Mouse (Mus musculus): ENCODE data around the gene Samd7. TPM values are rescaled to one million over a fixed set of nuclear protein-coding genes. Genes with fewer than 3 reads are reported as not detected.
A peak's percentile ranks its signal among the peaks of the same experiment; 100 is the strongest.

Samd7 gene
- polyA plus RNA-seq, 1 experiment from 2014 or later, result not detected

DNA sequence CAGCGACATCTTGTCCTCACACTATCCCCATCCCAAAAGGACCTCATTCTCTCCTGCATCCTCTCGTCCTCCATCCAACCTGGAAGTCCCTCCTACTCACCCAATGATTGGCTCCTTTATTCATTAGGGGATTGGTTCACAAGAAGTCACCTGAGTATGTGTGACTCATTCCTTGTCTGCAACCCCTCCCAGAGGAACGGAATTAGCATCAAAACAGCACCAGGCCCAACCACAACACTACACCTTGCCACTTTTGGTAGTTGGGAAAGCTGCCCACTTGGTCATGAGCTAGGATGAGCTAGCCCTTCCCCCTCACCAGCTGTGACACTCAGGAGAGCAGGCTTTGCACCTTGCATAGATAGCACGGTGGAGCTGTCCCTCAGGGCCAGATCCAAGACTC is 24.1 kb upstream of the Samd7 start:
- no peaks in the 10 kb centered on the region for H3K9me3 ChIP-seq (ENCODE audit: control insufficient read depth, low read length)
- DNase-seq (ENCODE audit: low spot score) (no peak), ATAC-seq (ENCODE audit: low FRiP score) (no peak)
- H3K27ac ChIP-seq, result no peak overlapping the region
- 88% methylated on average over 4 of the region's 4 CpGs for WGBS
- H3K36me3 ChIP-seq (replicated peaks; ENCODE audit: control insufficient read depth, insufficient read depth), result no peaks in the 10 kb centered on the region
- H3K4me2 ChIP-seq (replicated peaks), result no peak overlapping the region
- H3K9ac ChIP-seq, result no peak overlapping the region
- no peaks in the 10 kb centered on the region for H3K4me1 ChIP-seq (replicated peaks; ENCODE audit: control insufficient read depth, insufficient read depth, low read length)
- no peak overlapping the region for H3K4me3 ChIP-seq (replicated peaks; ENCODE audit: low read length)
- H3K27me3 ChIP-seq (ENCODE audit: control insufficient read depth, insufficient read depth, low read length), result no peaks in the 10 kb centered on the region

DNA sequence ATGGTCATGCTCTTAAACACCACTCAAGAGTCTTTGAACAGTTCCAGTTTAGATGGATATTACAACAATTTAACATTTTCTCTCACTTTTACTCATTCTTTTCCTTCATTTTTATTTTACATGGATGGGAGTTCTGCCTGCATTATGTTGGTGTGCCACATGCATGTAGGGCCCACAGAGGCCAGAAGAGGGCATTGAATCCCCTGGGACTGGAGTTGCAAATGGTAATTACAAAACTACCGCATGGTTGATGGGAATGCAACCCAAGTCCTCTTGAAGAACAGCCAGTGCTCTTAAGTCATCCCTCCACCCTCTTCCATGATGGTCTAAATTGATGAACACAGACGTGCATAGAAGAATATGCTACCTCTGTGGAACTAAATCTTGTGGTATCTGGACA is 23.6 kb upstream of the Samd7 start:
- Histone ChIP-seq H3K4me2 (replicated peaks) (no peak overlapping the region), H3K9me3 (ENCODE audit: control insufficient read depth, low read length) (no peaks in the 10 kb centered on the region), H3K36me3 (replicated peaks; ENCODE audit: control insufficient read depth, insufficient read depth) (no peaks in the 10 kb centered on the region), H3K9ac (no peak overlapping the region), H3K27me3 (ENCODE audit: control insufficient read depth, insufficient read depth, low read length) (no peaks in the 10 kb centered on the region), H3K27ac (no peak overlapping the region), H3K4me1 (replicated peaks; ENCODE audit: control insufficient read depth, insufficient read depth, low read length) (no peaks in the 10 kb centered on the region), H3K4me3 (replicated peaks; ENCODE audit: low read length) (no peak overlapping the region)
- ATAC-seq (ENCODE audit: low FRiP score), result no peak
- DNase-seq (ENCODE audit: low spot score), result no peak
- 88% methylated on average over 2 of the region's 2 CpGs for WGBS

DNA sequence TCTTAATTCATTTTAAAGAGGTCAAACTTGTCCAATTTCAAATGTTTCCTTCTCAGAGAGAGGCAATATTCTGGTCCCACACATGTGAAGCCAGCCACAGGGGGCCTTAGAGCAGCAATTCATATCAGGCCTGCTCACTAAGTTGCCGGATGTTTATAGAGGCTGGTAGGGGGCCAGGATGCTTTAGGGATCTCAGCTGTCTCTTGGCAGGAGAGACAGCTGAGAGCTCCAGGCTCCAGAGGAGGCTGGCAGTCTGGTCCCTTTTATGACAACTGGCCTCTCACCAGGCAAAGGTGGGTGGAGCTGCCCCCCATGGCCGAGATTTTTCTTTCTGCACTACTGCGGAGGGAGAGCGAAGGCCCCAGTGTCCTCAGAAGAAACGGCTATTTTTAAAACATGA is 22.9 kb upstream of the Samd7 start:
- no peak overlapping the region for H3K4me2 ChIP-seq (replicated peaks)
- H3K4me3 ChIP-seq (replicated peaks; ENCODE audit: low read length), result no peak overlapping the region
- no peaks in the 10 kb centered on the region for H3K4me1 ChIP-seq (replicated peaks; ENCODE audit: control insufficient read depth, insufficient read depth, low read length)
- WGBS, result 50% methylated on average over 5 of the region's 5 CpGs
- no peak for DNase-seq (ENCODE audit: low spot score)
- ATAC-seq (ENCODE audit: low FRiP score), result no peak; the same call in 1 of the 2 replicates
- no peak overlapping the region for H3K27ac ChIP-seq
- no peaks in the 10 kb centered on the region for H3K9me3 ChIP-seq (ENCODE audit: control insufficient read depth, low read length)
- no peaks in the 10 kb centered on the region for H3K27me3 ChIP-seq (ENCODE audit: control insufficient read depth, insufficient read depth, low read length)
- no peaks in the 10 kb centered on the region for H3K36me3 ChIP-seq (replicated peaks; ENCODE audit: control insufficient read depth, insufficient read depth)
- H3K9ac ChIP-seq, result no peak overlapping the region

DNA sequence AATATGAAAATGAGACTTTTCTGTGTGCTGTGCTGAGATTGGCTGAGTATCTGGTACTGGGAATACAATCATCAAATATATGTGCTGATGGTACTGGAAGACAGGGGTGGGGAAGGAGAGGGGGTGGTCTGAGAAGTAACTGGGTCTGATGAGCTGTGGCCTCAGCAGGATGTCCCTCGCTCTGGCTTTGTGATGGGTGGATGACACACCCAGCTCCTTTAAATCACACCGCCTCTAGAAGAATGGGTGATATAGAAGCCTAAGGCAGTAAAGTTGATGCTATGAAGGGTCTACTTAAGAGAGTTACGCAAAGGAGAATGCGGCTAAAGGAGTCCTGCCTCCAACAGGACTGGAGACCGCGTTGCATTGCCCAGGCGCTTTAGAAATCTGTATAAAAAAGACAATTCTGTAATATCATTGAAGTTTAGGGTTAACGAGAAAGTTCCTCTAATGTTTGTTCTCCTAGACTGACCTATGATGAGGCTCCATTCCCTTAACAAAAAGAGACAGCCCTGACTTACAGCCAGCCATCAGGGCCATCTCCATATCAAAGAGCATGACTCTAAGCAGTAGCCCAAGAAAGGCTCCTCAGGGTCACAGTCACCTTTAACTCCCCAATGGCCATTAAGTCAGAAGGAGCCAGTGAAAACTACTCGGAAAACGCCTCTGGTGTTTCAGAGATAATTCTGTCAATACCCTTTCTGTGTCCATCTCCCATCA is 21.8 kb upstream of the Samd7 start:
- DNase-seq (ENCODE audit: low spot score), result no peak

DNA sequence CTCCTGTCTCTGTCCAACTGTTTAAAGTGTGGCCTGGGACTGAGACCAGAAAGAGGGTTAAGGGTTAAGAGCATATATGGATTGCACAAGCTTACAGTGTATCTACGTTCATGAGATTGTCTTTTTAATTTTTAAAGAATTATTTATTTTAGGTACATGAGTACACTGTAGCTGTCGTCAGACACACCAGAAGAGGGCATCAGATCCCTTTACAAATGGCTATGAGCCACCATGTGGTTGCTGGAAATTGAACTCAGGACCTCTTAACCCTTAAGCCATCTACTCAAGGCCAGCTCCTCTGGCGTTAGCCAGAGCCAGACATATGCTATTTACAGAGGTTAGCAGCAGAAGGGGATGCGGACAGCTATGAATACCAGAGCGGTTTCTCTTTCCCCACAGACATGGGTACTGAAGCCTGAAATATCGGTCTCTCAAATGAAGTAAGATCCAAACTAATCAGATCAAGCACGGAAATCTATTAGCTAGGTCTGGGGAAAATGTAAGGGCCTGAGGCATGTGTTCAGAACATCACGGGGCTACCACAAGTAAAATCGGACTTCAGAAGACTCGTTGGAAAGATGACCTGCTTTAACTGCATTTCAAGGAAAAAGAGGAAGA is 21.1 kb upstream of the Samd7 start:
- Histone ChIP-seq H3K4me3 (replicated peaks; ENCODE audit: low read length) (no peak overlapping the region), H3K4me2 (replicated peaks) (no peak overlapping the region), H3K27me3 (ENCODE audit: control insufficient read depth, insufficient read depth, low read length) (no peaks in the 10 kb centered on the region), H3K9me3 (ENCODE audit: control insufficient read depth, low read length) (no peaks in the 10 kb centered on the region), H3K9ac (no peak overlapping the region), H3K36me3 (replicated peaks; ENCODE audit: control insufficient read depth, insufficient read depth) (no peaks in the 10 kb centered on the region), H3K27ac (no peak overlapping the region), H3K4me1 (replicated peaks; ENCODE audit: control insufficient read depth, insufficient read depth, low read length) (no peaks in the 10 kb centered on the region)
- WGBS, result 84% methylated on average over 10 of the region's 10 CpGs
- ATAC-seq (ENCODE audit: low FRiP score) (no peak), DNase-seq (ENCODE audit: low spot score) (no peak)

More for the DNA sequence above, 21.8 kb upstream of the Samd7 start:
- H3K36me3 ChIP-seq (replicated peaks; ENCODE audit: control insufficient read depth, insufficient read depth), result no peaks in the 10 kb centered on the region
- no peak overlapping the region for H3K4me2 ChIP-seq (replicated peaks)
- no peaks in the 10 kb centered on the region for H3K9me3 ChIP-seq (ENCODE audit: control insufficient read depth, low read length)
- no peak overlapping the region for H3K9ac ChIP-seq
- ATAC-seq (ENCODE audit: low FRiP score), result no peak
- no peak overlapping the region for H3K27ac ChIP-seq
- H3K4me3 ChIP-seq (replicated peaks; ENCODE audit: low read length), result no peak overlapping the region
- 51% methylated on average over 10 of the region's 10 CpGs for WGBS
- no peaks in the 10 kb centered on the region for H3K27me3 ChIP-seq (ENCODE audit: control insufficient read depth, insufficient read depth, low read length)
- H3K4me1 ChIP-seq (replicated peaks; ENCODE audit: control insufficient read depth, insufficient read depth, low read length), result no peaks in the 10 kb centered on the region

DNA sequence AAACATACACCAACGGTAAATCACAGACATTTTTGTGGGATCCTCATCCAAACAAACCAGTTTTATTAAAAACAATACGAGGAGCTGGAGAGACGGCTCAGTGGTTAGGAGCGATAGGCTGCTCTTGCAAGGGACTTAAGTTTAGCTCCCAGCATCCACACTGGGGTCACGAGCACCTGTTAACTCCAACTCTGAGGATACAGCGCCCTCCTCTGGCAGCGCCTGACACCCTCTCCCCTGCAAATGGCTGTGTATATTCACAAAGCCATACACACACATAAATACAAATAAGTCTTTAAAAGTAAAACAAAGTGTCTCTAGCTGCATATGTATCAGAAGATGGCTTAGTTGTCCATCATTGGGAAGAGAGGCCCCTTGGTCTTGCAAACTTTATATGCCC is 20.6 kb upstream of the Samd7 start:
- H3K4me1 ChIP-seq (replicated peaks; ENCODE audit: control insufficient read depth, insufficient read depth, low read length), result no peaks in the 10 kb centered on the region
- no peaks in the 10 kb centered on the region for H3K36me3 ChIP-seq (replicated peaks; ENCODE audit: control insufficient read depth, insufficient read depth)
- 83% methylated on average over 7 of the region's 7 CpGs for WGBS
- no peaks in the 10 kb centered on the region for H3K9me3 ChIP-seq (ENCODE audit: control insufficient read depth, low read length)
- H3K4me3 ChIP-seq (replicated peaks; ENCODE audit: low read length), result no peak overlapping the region
- ATAC-seq (ENCODE audit: low FRiP score) (no peak), DNase-seq (ENCODE audit: low spot score) (no peak)
- H3K9ac ChIP-seq, result no peak overlapping the region
- no peaks in the 10 kb centered on the region for H3K27me3 ChIP-seq (ENCODE audit: control insufficient read depth, insufficient read depth, low read length)
- no peak overlapping the region for H3K4me2 ChIP-seq (replicated peaks)
- no peak overlapping the region for H3K27ac ChIP-seq

DNA sequence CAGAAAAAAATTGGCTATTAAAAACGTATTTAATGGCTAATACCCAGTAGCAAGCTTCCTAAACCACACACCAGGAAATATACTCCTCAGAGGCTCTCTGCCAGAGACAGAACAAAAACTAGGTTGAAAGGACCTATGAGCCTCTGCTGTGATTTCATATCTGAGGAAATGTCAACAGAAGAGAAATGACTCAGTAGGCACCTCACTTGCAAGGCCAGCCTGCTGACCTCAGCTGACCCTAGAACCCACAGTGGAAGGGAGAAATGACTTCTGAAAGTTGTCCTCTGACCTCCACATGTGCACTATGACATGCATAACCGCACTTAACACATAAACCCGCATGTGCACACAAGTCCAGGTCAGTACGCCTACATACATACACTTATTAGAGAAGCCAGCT is 18.9 kb upstream of the Samd7 start:
- Histone ChIP-seq H3K4me3 (replicated peaks; ENCODE audit: low read length) (no peak overlapping the region), H3K27ac (no peak overlapping the region), H3K9ac (no peak overlapping the region)

DNA sequence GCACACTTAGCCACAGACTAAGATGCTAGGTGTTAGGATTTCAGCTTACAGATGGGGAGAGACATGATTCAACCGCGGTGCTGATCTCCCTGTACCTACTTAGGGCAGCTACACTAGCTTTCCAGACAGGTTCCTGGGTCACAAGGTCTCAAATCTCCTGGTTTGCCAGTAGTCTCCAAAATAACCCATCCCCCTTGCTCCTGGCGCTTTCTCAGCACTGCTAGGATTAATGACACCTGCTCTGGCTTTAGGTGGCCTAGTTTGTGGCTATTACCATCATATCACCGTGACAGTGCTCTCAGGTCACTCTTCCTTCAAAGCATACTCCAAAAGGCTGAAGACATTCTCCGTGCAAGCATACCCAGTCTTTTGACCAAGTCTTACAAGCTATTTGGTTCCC is 17.0 kb upstream of the Samd7 start:
- no peak overlapping the region for H3K4me2 ChIP-seq (replicated peaks)
- H3K27me3 ChIP-seq (ENCODE audit: control insufficient read depth, insufficient read depth, low read length), result no peaks in the 10 kb centered on the region
- no peak overlapping the region for H3K4me3 ChIP-seq (replicated peaks; ENCODE audit: low read length)
- WGBS, result 91% methylated on average over 5 of the region's 5 CpGs
- H3K9ac ChIP-seq, result no peak overlapping the region
- no peaks in the 10 kb centered on the region for H3K4me1 ChIP-seq (replicated peaks; ENCODE audit: control insufficient read depth, insufficient read depth, low read length)
- ATAC-seq (ENCODE audit: low FRiP score), result no peak
- no peak for DNase-seq (ENCODE audit: low spot score)
- no peak overlapping the region for H3K27ac ChIP-seq
- no peaks in the 10 kb centered on the region for H3K9me3 ChIP-seq (ENCODE audit: control insufficient read depth, low read length)
- no peaks in the 10 kb centered on the region for H3K36me3 ChIP-seq (replicated peaks; ENCODE audit: control insufficient read depth, insufficient read depth)

More for the DNA sequence above, 18.9 kb upstream of the Samd7 start:
- no peaks in the 10 kb centered on the region for H3K9me3 ChIP-seq (ENCODE audit: control insufficient read depth, low read length)
- no peak for ATAC-seq (ENCODE audit: low FRiP score)
- no peaks in the 10 kb centered on the region for H3K4me1 ChIP-seq (replicated peaks; ENCODE audit: control insufficient read depth, insufficient read depth, low read length)
- H3K27me3 ChIP-seq (ENCODE audit: control insufficient read depth, insufficient read depth, low read length), result no peaks in the 10 kb centered on the region
- DNase-seq (ENCODE audit: low spot score), result no peak
- H3K36me3 ChIP-seq (replicated peaks; ENCODE audit: control insufficient read depth, insufficient read depth), result no peaks in the 10 kb centered on the region
- no peak overlapping the region for H3K4me2 ChIP-seq (replicated peaks)
- WGBS, result 87% methylated on average over 4 of the region's 4 CpGs

DNA sequence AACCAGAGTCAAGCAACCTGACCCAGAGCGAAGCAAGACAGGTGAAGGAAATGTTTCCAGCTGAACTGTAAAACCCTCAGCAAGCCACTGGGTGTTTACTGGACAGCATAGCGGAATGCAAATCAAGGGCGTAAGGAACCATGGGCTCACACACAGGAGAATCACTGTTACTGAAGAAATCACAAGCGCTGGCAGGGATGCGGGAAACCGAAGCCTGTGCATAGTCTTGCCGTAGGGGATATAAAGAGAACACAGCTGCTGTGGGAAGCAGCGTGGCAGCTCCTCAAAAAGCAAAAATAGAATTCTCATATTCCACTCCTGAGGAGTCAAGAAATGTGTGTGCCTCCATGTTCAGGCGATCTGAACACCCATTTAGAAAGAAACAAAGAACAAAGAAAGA is 9.3 kb upstream of the Samd7 start:
- no peak overlapping the region for H3K9ac ChIP-seq
- no peak for DNase-seq (ENCODE audit: low spot score)
- WGBS, result 44% methylated on average over 9 of the region's 9 CpGs
- no peaks in the 10 kb centered on the region for H3K27me3 ChIP-seq (ENCODE audit: control insufficient read depth, insufficient read depth, low read length)
- H3K4me3 ChIP-seq (replicated peaks; ENCODE audit: low read length), result no peak overlapping the region
- H3K4me1 ChIP-seq (replicated peaks; ENCODE audit: control insufficient read depth, insufficient read depth, low read length), result no peaks in the 10 kb centered on the region; the same call in 1 of the 2 replicates
- no peak overlapping the region; the same call in 1 of the 2 replicates for H3K4me2 ChIP-seq (replicated peaks)
- peak; percentile 62; the same call in 1 of the 2 replicates for ATAC-seq (ENCODE audit: low FRiP score)
- H3K27ac ChIP-seq, result no peak overlapping the region
- no peaks in the 10 kb centered on the region for H3K36me3 ChIP-seq (replicated peaks; ENCODE audit: control insufficient read depth, insufficient read depth)
- H3K9me3 ChIP-seq (ENCODE audit: control insufficient read depth, low read length), result no peaks in the 10 kb centered on the region

Data from hindbrain, embryonic 14.5 days (tissue).